Mouse (Mus musculus): Measurements from ENCODE around the gene Tcap. TPM values are rescaled to one million over a fixed set of nuclear protein-coding genes. Genes with fewer than 3 reads are reported as not detected.

Gene Tcap
- polyA plus RNA-seq, 1 experiment from 2014 or later = 9.3 TPM

- Histone ChIP-seq H3K36me3 (ENCODE audit: control insufficient read depth, insufficient read depth, low read length) (peaks cover 19% of the 10 kb centered on the region; the same call in 1 of the 2 replicates), H3K27me3 (ENCODE audit: control insufficient read depth, insufficient read depth, low read length) (no peaks in the 10 kb centered on the region), H3K4me3 (replicated peaks; ENCODE audit: low read length) (no peak overlapping the region), H3K27ac (ENCODE audit: low read length) (no peak overlapping the region), H3K9ac (ENCODE audit: low read length) (no peak overlapping the region), H3K4me1 (ENCODE audit: control insufficient read depth, insufficient read depth, low read length) (peaks cover 10% of the 10 kb centered on the region; the same call in 1 of the 2 replicates), H3K4me2 (ENCODE audit: low read depth, low read length) (no peak overlapping the region), H3K9me3 (replicated peaks; ENCODE audit: control insufficient read depth, low read length) (no peaks in the 10 kb centered on the region)
- no peak for ATAC-seq (ENCODE audit: insufficient read depth, low FRiP score)
- WGBS = 78% methylated on average over 9 of the region's 9 CpGs
Measured at GRCm38 (mm10) chr11:98431743-98432502, 48.3 kb downstream of the Tcap start.

Other genes starting within 250 kb of the Tcap start
- gene Fbxl20, start 233.4 kb upstream of the Tcap start, polyA plus RNA-seq (2015; fragmentation: Nextera tagmentation; extraction: Ambion mirVana) = 13.3 and 17.8 TPM in 2 replicates
- gene Med1, start 190.5 kb upstream of the Tcap start, polyA plus RNA-seq (2015; fragmentation: Nextera tagmentation; extraction: Ambion mirVana) = 46.4 and 53.3 TPM in 2 replicates
- 7.6 and 7.7 TPM in 2 replicates for gene Cdk12, start 180.8 kb upstream of the Tcap start, polyA plus RNA-seq (2015; fragmentation: Nextera tagmentation; extraction: Ambion mirVana)
- gene Neurod2, start 54.2 kb upstream of the Tcap start, polyA plus RNA-seq (2015; fragmentation: Nextera tagmentation; extraction: Ambion mirVana) = 0.06 TPM in 1 of 2 replicates, not detected in the other
- gene Ppp1r1b, start 35.4 kb upstream of the Tcap start, polyA plus RNA-seq (2015; fragmentation: Nextera tagmentation; extraction: Ambion mirVana) = 18.7 and 20.3 TPM in 2 replicates
- 43.9 and 51.8 TPM in 2 replicates for gene Stard3, start 25.4 kb upstream of the Tcap start, polyA plus RNA-seq (2015; fragmentation: Nextera tagmentation; extraction: Ambion mirVana)
- 0.15 TPM in 1 of 2 replicates, not detected in the other for gene Pnmt, start 2.6 kb downstream of the Tcap start, polyA plus RNA-seq (2015; fragmentation: Nextera tagmentation; extraction: Ambion mirVana)
- 16.4 and 17.0 TPM in 2 replicates for gene Pgap3, start 16.7 kb downstream of the Tcap start, polyA plus RNA-seq (2015; fragmentation: Nextera tagmentation; extraction: Ambion mirVana)
- 52.1 and 62.2 TPM in 2 replicates for gene Erbb2, start 28.7 kb downstream of the Tcap start, polyA plus RNA-seq (2015; fragmentation: Nextera tagmentation; extraction: Ambion mirVana)
- 152 and 157 TPM in 2 replicates for gene Mien1, start 55.2 kb downstream of the Tcap start, polyA plus RNA-seq (2015; fragmentation: Nextera tagmentation; extraction: Ambion mirVana)
- 44.3 and 53.1 TPM in 2 replicates for gene Grb7, start 62.6 kb downstream of the Tcap start, polyA plus RNA-seq (2015; fragmentation: Nextera tagmentation; extraction: Ambion mirVana)
- 0.31 and 0.54 TPM in 2 replicates for gene Ikzf3, start 162.2 kb downstream of the Tcap start, polyA plus RNA-seq (2015; fragmentation: Nextera tagmentation; extraction: Ambion mirVana)
- 0.18 and 0.19 TPM in 2 replicates for gene Zpbp2, start 167.3 kb downstream of the Tcap start, polyA plus RNA-seq (2015; fragmentation: Nextera tagmentation; extraction: Ambion mirVana)
- gene Ormdl3, start 203.6 kb downstream of the Tcap start, polyA plus RNA-seq (2015; fragmentation: Nextera tagmentation; extraction: Ambion mirVana) = 56.8 and 61.0 TPM in 2 replicates
- not detected in 2 replicates for gene Lrrc3c, start 214.5 kb downstream of the Tcap start, polyA plus RNA-seq (2015; fragmentation: Nextera tagmentation; extraction: Ambion mirVana)
- gene Gm12355, start 241.8 kb downstream of the Tcap start, polyA plus RNA-seq (2015; fragmentation: Nextera tagmentation; extraction: Ambion mirVana) = 0.39 and 1.6 TPM in 2 replicates
- gene Gsdma3, start 242.5 kb downstream of the Tcap start, polyA plus RNA-seq (2015; fragmentation: Nextera tagmentation; extraction: Ambion mirVana) = not detected in 2 replicates